Comparison of ENCODE assay signal across 8 mouse cellular contexts in genomic region chr14:122373458-122373857, GRCm38 (mm10).
DNase-seq lines count a peak whose midpoint lies in the region; ATAC-seq and TF ChIP-seq lines count a peak whose summit lies in the region.

No protein-coding gene starts in this region.

- 0 out of 2 replicates have a peak, but pooled peaks cover 7% of the 10 kb centered on the region for H3K27me3 ChIP-seq in heart, embryonic 13.5 days (replicated peaks)
- H3K27me3 ChIP-seq in embryonic facial prominence, embryonic 12.5 days, result peaks cover 8% of the 10 kb centered on the region; the same call in 1 of the 2 replicates
- H3K27me3 ChIP-seq in hindbrain, postnatal 0 days (ENCODE audit: insufficient read depth, low read length), result no peaks in the 10 kb centered on the region
- peaks cover 9% of the 10 kb centered on the region for H3K27me3 ChIP-seq in neural tube, embryonic 14.5 days (ENCODE audit: control insufficient read depth, insufficient read depth, low read length)
- no peaks in the 10 kb centered on the region for H3K27me3 ChIP-seq in thymus, adult 2 months (ENCODE audit: control insufficient read depth, insufficient read depth, low read length)

- intact Hi-C loops in heart, postnatal 10 days (cut with DNase I), result no loop called here

- no peak for TF ChIP-seq CTCF in hindbrain, postnatal 0 days (IDR thresholded peaks at IDR 0.05; ENCODE audit: low read depth)
- no peak for TF ChIP-seq CTCF in thymus, adult 2 months (IDR thresholded peaks at IDR 0.05; ENCODE audit: borderline replicate concordance, control insufficient read depth, extremely low read depth, insufficient read depth, low read length, poor library complexity)

- no peak for ATAC-seq in heart, embryonic 13.5 days (ENCODE audit: extremely low read depth, insufficient number of reproducible peaks, low FRiP score, low TSS enrichment)
- no peak for ATAC-seq in embryonic facial prominence, embryonic 12.5 days (ENCODE audit: insufficient number of reproducible peaks, insufficient read depth, low FRiP score, low TSS enrichment)
- ATAC-seq in hindbrain, postnatal 0 days, result peak; percentile 76
- ATAC-seq in neural tube, embryonic 14.5 days (ENCODE audit: low read depth), result peak; percentile 73; the same call in 1 of the 2 replicates
- ATAC-seq in erythroblast, adult 5-6 weeks (replicated peaks; ENCODE audit: low FRiP score, poor library complexity, severe bottlenecking), result no peak

- TF ChIP-seq POLR2A in thymus, adult 2 months (IDR thresholded peaks at IDR 0.05; ENCODE audit: control insufficient read depth, extremely low read depth, insufficient read depth, low read length, poor library complexity), result no peak

- 0 out of 2 replicates have a peak overlapping the region, but pooled peaks have one; percentile 13 for H3K4me3 ChIP-seq in heart, embryonic 13.5 days
- H3K4me3 ChIP-seq in embryonic facial prominence, embryonic 12.5 days, result peak overlapping the region; percentile 10; the same call in 1 of the 2 replicates
- peak overlapping the region; percentile 5; the same call in 1 of the 2 replicates for H3K4me3 ChIP-seq in hindbrain, postnatal 0 days (ENCODE audit: low read length)
- peak overlapping the region; percentile 17; the same call in 1 of the 2 replicates for H3K4me3 ChIP-seq in neural tube, embryonic 14.5 days (ENCODE audit: low read depth, low read length)
- no peak overlapping the region for H3K4me3 ChIP-seq in thymus, adult 2 months (ENCODE audit: control insufficient read depth, insufficient read depth, low read length)

- DNase-seq in heart, postnatal 10 days, result no peak
- DNase-seq in hindbrain, postnatal 0 days (ENCODE audit: low spot score), result peak; percentile 74
- DNase-seq in urinary bladder, postnatal 36 days (ENCODE audit: low spot score in 2 of 2), result no peak
- DNase-seq in thymus, adult 2 months, result no peak

- peak overlapping the region; percentile 45 for H3K4me2 ChIP-seq in heart, embryonic 13.5 days
- H3K4me2 ChIP-seq in embryonic facial prominence, embryonic 12.5 days (replicated peaks), result peak overlapping the region; percentile 40
- H3K4me2 ChIP-seq in hindbrain, postnatal 0 days (ENCODE audit: low read depth, low read length), result peak overlapping the region; percentile 43
- H3K4me2 ChIP-seq in neural tube, embryonic 14.5 days (ENCODE audit: low read depth, low read length), result peak overlapping the region; percentile 39

- no peak overlapping the region for H3K9ac ChIP-seq in heart, embryonic 13.5 days
- H3K9ac ChIP-seq in embryonic facial prominence, embryonic 12.5 days, result no peak overlapping the region
- H3K9ac ChIP-seq in hindbrain, postnatal 0 days (replicated peaks; ENCODE audit: low read length), result 0 out of 2 replicates have a peak overlapping the region, but pooled peaks have one; percentile 4
- no peak overlapping the region for H3K9ac ChIP-seq in neural tube, embryonic 14.5 days (replicated peaks; ENCODE audit: low read depth, low read length)

- 58% methylated on average over 19 of the region's 19 CpGs for WGBS in heart, embryonic 13.5 days
- WGBS in embryonic facial prominence, embryonic 12.5 days, result 16% methylated on average over 19 of the region's 19 CpGs
- WGBS in hindbrain, postnatal 0 days, result 12% methylated on average over 19 of the region's 19 CpGs
- WGBS in neural tube, embryonic 14.5 days, result 6% methylated on average over 19 of the region's 19 CpGs
- WGBS in thymus, adult 2 months, result 91% methylated on average over 19 of the region's 19 CpGs

- H3K9me3 ChIP-seq in heart, embryonic 13.5 days, result no peaks in the 10 kb centered on the region
- no peaks in the 10 kb centered on the region for H3K9me3 ChIP-seq in embryonic facial prominence, embryonic 12.5 days
- no peaks in the 10 kb centered on the region for H3K9me3 ChIP-seq in hindbrain, postnatal 0 days (ENCODE audit: low read length)
- no peaks in the 10 kb centered on the region for H3K9me3 ChIP-seq in neural tube, embryonic 14.5 days (ENCODE audit: control insufficient read depth, low read length)

- no peaks in the 10 kb centered on the region for H3K4me1 ChIP-seq in heart, embryonic 13.5 days
- peaks cover 7% of the 10 kb centered on the region for H3K4me1 ChIP-seq in embryonic facial prominence, embryonic 12.5 days
- H3K4me1 ChIP-seq in hindbrain, postnatal 0 days (ENCODE audit: insufficient read depth, low read length), result 0 out of 2 replicates have a peak, but pooled peaks cover 5% of the 10 kb centered on the region
- no peaks in the 10 kb centered on the region; the same call in 1 of the 2 replicates for H3K4me1 ChIP-seq in neural tube, embryonic 14.5 days (ENCODE audit: control insufficient read depth, insufficient read depth, low read length)
- H3K4me1 ChIP-seq in thymus, adult 2 months (replicated peaks; ENCODE audit: control insufficient read depth, insufficient read depth, low read length), result no peaks in the 10 kb centered on the region

- no peaks in the 10 kb centered on the region for H3K36me3 ChIP-seq in heart, embryonic 13.5 days
- no peaks in the 10 kb centered on the region for H3K36me3 ChIP-seq in embryonic facial prominence, embryonic 12.5 days
- no peaks in the 10 kb centered on the region for H3K36me3 ChIP-seq in hindbrain, postnatal 0 days (ENCODE audit: insufficient read depth, low read length)
- no peaks in the 10 kb centered on the region for H3K36me3 ChIP-seq in neural tube, embryonic 14.5 days (ENCODE audit: control insufficient read depth, insufficient read depth, low read length)
- no peaks in the 10 kb centered on the region for H3K36me3 ChIP-seq in thymus, adult 2 months (ENCODE audit: control insufficient read depth, insufficient read depth, low read length)

- H3K27ac ChIP-seq in heart, embryonic 13.5 days (replicated peaks), result no peak overlapping the region
- H3K27ac ChIP-seq in embryonic facial prominence, embryonic 12.5 days, result no peak overlapping the region
- peak overlapping the region; percentile 69 for H3K27ac ChIP-seq in hindbrain, postnatal 0 days
- no peak overlapping the region for H3K27ac ChIP-seq in neural tube, embryonic 14.5 days (ENCODE audit: low read depth, low read length)
- no peak overlapping the region for H3K27ac ChIP-seq in thymus, adult 2 months (ENCODE audit: control insufficient read depth, insufficient read depth, low read length)

Comparison
In these comparisons a context has a peak if more than half of its experiments do, and no peak if none do; other contexts are left out.
1. ATAC-seq: peak in hindbrain, postnatal 0 days (single experiment) and neural tube, embryonic 14.5 days (single experiment); none in heart, embryonic 13.5 days (single experiment), embryonic facial prominence, embryonic 12.5 days (single experiment) and erythroblast, adult 5-6 weeks (single experiment).
2. Peak in every context shown above with its lines, with median percentiles within 50 percentile points of each other: H3K4me2 ChIP-seq.